Mouse (Mus musculus) MEL (cell line): ENCODE results near the gene Grb10. TPM values are rescaled to one million over a fixed set of nuclear protein-coding genes. Genes with fewer than 3 reads are reported as not detected.

ENCODE experiments used
- DNase-seq: peaks from one replicate; pipeline ENCODE4 v3.0.0; 2011; ENCODE audit warnings: low read depth, low spot score
- H3K27ac ChIP-seq: 2 replicates; pipeline ENCODE4 v1.5.1; 2012; ENCODE audit warnings: low read depth, mild to moderate bottlenecking, control low read depth, low read length, moderate library complexity; ENCODE audit not compliant: control insufficient read depth
- H3K27me3 ChIP-seq, 2 experiments: fragments of 150-350 bp in 1 of 2; sonication (generic) in 1 of 2; 2 replicates each; pipeline ENCODE4 v1.6.1; 2012; ENCODE audit warnings: low read length in 2 of 2, mild to moderate bottlenecking in 2 of 2, improper control_type of control experiment in 1 of 2, moderate library complexity in 1 of 2; ENCODE audit not compliant: insufficient read depth in 2 of 2, control insufficient read depth in 1 of 2
- H3K36me3 ChIP-seq, 2 experiments: 2 replicates each; pipeline ENCODE4 v1.6.1; 2012 to 2014; ENCODE audit warnings: low read length in 2 of 2, improper control_type of control experiment in 1 of 2, inconsistent platforms in 1 of 2, mild to moderate bottlenecking in 1 of 2; ENCODE audit not compliant: insufficient read depth in 2 of 2, control insufficient read depth in 1 of 2
- H3K4me1 ChIP-seq, 2 experiments: fragments of 150-350 bp in 1 of 2; sonication (generic) in 1 of 2; 2 replicates each; pipeline ENCODE4 v1.6.1; 2012; ENCODE audit warnings: low read length in 2 of 2, improper control_type of control experiment in 1 of 2, mild to moderate bottlenecking in 1 of 2; ENCODE audit not compliant: insufficient read depth in 2 of 2, control insufficient read depth in 1 of 2
- H3K4me3 ChIP-seq, 2 experiments: fragments of 150-350 bp in 1 of 2; sonication (generic) in 1 of 2; 2 replicates each; pipeline ENCODE4 v1.5.1; 2012; ENCODE audit warnings: low read depth in 2 of 2, low read length in 2 of 2, mild to moderate bottlenecking in 2 of 2, moderate library complexity in 2 of 2, control low read depth in 1 of 2, improper control_type of control experiment in 1 of 2; ENCODE audit not compliant: control insufficient read depth in 1 of 2, insufficient read depth in 1 of 2
- H3K79me2 ChIP-seq: 2 replicates; pipeline ENCODE4 v1.6.1; 2012; ENCODE audit warnings: mild to moderate bottlenecking, low read length, moderate library complexity; ENCODE audit not compliant: control insufficient read depth, poor library complexity, insufficient read depth
- H3K9ac ChIP-seq: 2 replicates; pipeline ENCODE4 v1.6.1; 2012; ENCODE audit warnings: low read depth, mild to moderate bottlenecking, control low read depth, low read length, moderate library complexity; ENCODE audit not compliant: control insufficient read depth, poor library complexity, severe bottlenecking
- H3K9me3 ChIP-seq: fragments of 150-350 bp; sonication (generic); replicated peaks from 2 replicates; pipeline ENCODE4 v1.6.1; 2012; ENCODE audit warnings: mild to moderate bottlenecking, low read length, improper control_type of control experiment, moderate library complexity; ENCODE audit not compliant: insufficient read depth
- CTCF ChIP-seq, 3 experiments: IDR thresholded peaks in 2 of 3; conservative IDR thresholded peaks in 1 of 3; 2 replicates each; pipeline ENCODE4 v1.5.1; 2011 to 2012; ENCODE audit warnings: low read length in 3 of 3, low read depth in 2 of 3, mild to moderate bottlenecking in 2 of 3, improper control_type of control experiment in 1 of 3, inconsistent platforms in 1 of 3, mixed read lengths in 1 of 3, moderate library complexity in 1 of 3; ENCODE audit not compliant: control insufficient read depth in 1 of 3, insufficient read depth in 1 of 3, poor library complexity in 1 of 3, severe bottlenecking in 1 of 3
- ELF1 ChIP-seq: IDR thresholded peaks from 2 replicates; pipeline ENCODE4 v1.6.1; 2014; ENCODE audit warnings: low read depth, mild to moderate bottlenecking, inconsistent platforms, low read length, improper control_type of control experiment, moderate library complexity
- EP300 ChIP-seq, 2 experiments: IDR thresholded peaks; 2 replicates each; pipeline ENCODE4 v1.6.1; 2011; ENCODE audit warnings: improper control_type of control experiment in 2 of 2, low read length in 2 of 2, low read depth in 1 of 2, mild to moderate bottlenecking in 1 of 2
- GABPA ChIP-seq: IDR thresholded peaks from 2 replicates; pipeline ENCODE4 v1.6.1; 2012; ENCODE audit warnings: low read depth, mild to moderate bottlenecking, inconsistent platforms, low read length, improper control_type of control experiment, moderate library complexity
- JUND ChIP-seq: IDR thresholded peaks from 2 replicates; pipeline ENCODE4 v1.6.1; 2011; ENCODE audit warnings: low read depth, mild to moderate bottlenecking, improper control_type of control experiment, low read length
- MAFK ChIP-seq: IDR thresholded peaks from 2 replicates; pipeline ENCODE4 v1.6.1; 2011; ENCODE audit warnings: low read depth, mild to moderate bottlenecking, low read length, improper control_type of control experiment, borderline replicate concordance
- MXI1 ChIP-seq: IDR thresholded peaks from 2 replicates; pipeline ENCODE4 v1.6.1; 2011; ENCODE audit warnings: mild to moderate bottlenecking, low read depth, low read length, improper control_type of control experiment
- RCOR1 ChIP-seq: IDR thresholded peaks from 2 replicates; pipeline ENCODE4 v1.6.1; 2012; ENCODE audit warnings: low read depth, mild to moderate bottlenecking, inconsistent platforms, low read length, improper control_type of control experiment
- SIN3A ChIP-seq: IDR thresholded peaks from 2 replicates; pipeline ENCODE4 v1.6.1; 2012; ENCODE audit warnings: low read length, improper control_type of control experiment, inconsistent platforms
- TAL1 ChIP-seq: IDR thresholded peaks from 2 replicates; pipeline ENCODE4 v1.6.1; 2012; ENCODE audit warnings: mild to moderate bottlenecking, inconsistent platforms, low read length, moderate library complexity, mixed read lengths
- ZC3H11A ChIP-seq: IDR thresholded peaks from 2 replicates; pipeline ENCODE4 v1.6.1; 2012; ENCODE audit warnings: low read depth, mild to moderate bottlenecking, inconsistent platforms, low read length, improper control_type of control experiment
- ZKSCAN1 ChIP-seq: IDR thresholded peaks from 2 replicates; pipeline ENCODE4 v1.6.1; 2012; ENCODE audit warnings: low read depth, mild to moderate bottlenecking, inconsistent platforms, low read length, improper control_type of control experiment, moderate library complexity
- ZMIZ1 ChIP-seq: IDR thresholded peaks from 2 replicates; pipeline ENCODE4 v1.6.1; 2012; ENCODE audit warnings: low read depth, mild to moderate bottlenecking, inconsistent platforms, low read length, improper control_type of control experiment, moderate library complexity
- polyA plus RNA-seq, 2 experiments: library from polyadenylated mRNA; stranded (reverse) in 1 of 2; unstranded in 1 of 2; fragments of >175 nt in 1 of 2; fragments of >200 nt in 1 of 2; gene quantifications; 2 replicates each; pipeline versions ENCODE4 v1.2.1 to v1.2.4; 2012; ENCODE audit warnings: low replicate concordance in 2 of 2, low read depth in 1 of 2; ENCODE audit not compliant: insufficient read length in 2 of 2, insufficient read depth in 1 of 2, missing spikeins in 1 of 2
- total RNA-seq: library from RNA; depleted of rRNA; stranded (reverse); fragments of 300-350 nt; gene quantifications from 2 replicates; pipeline ENCODE4 v1.2.3, GENCODE M21; 2012

The Grb10 gene
- total and polyA plus RNA-seq, 3 experiments, result not detected

GRCm38 (mm10) chr11:11942320-11943217, 95.9 kb downstream of the Grb10 start:
- DNase-seq, result no peak
- Histone ChIP-seq H3K27ac (no peak overlapping the region), H3K4me3 (no peak overlapping the region), H3K4me1 (peaks cover 0 to 3% of the 10 kb centered on the region in 2 experiments; a peak in 1 of 4 replicates), H3K27me3 (peaks cover 0 to 2% of the 10 kb centered on the region in 2 experiments; a peak in 3 of 4 replicates), H3K9me3 (no peaks in the 10 kb centered on the region), H3K79me2 (no peaks in the 10 kb centered on the region), H3K9ac (no peak overlapping the region), H3K36me3 (no peaks in the 10 kb centered on the region)
- TF ChIP-seq JUND (no peak), CTCF (IDR thresholded peaks at IDR 0.05 in 2 of 3, conservative IDR thresholded peaks at IDR 0.05 in 1 of 3; ENCODE audit: control insufficient read depth in 1 of 3, insufficient read depth in 1 of 3, low read depth in 2 of 3, low read length in 3 of 3, poor library complexity in 1 of 3, severe bottlenecking in 1 of 3) (no peak), ZMIZ1 (no peak), GABPA (no peak), SIN3A (no peak), MAFK (peak; percentile 90), MXI1 (no peak)

- DNase-seq, result no peak
- Histone ChIP-seq H3K27me3 (peaks cover 0 to 2% of the 10 kb centered on the region in 2 experiments; a peak in 3 of 4 replicates), H3K4me3 (no peak overlapping the region), H3K4me1 (peaks cover 0 to 3% of the 10 kb centered on the region in 2 experiments; a peak in 1 of 4 replicates), H3K27ac (no peak overlapping the region), H3K9me3 (no peaks in the 10 kb centered on the region), H3K36me3 (no peaks in the 10 kb centered on the region), H3K9ac (no peak overlapping the region), H3K79me2 (no peaks in the 10 kb centered on the region)
- TF ChIP-seq TAL1, result no peak
- TF ChIP-seq ELF1, result no peak
- no peak for TF ChIP-seq ZC3H11A
- no peak for TF ChIP-seq EP300 (IDR thresholded peaks at IDR 0.05; ENCODE audit: low read depth in 1 of 2, low read length in 2 of 2)
- no peak for TF ChIP-seq ZKSCAN1
- TF ChIP-seq RCOR1, result no peak
- no peak for TF ChIP-seq SIN3A
Observed at GRCm38 (mm10) chr11:11940833-11941681, 97.4 kb downstream of the Grb10 start.
